Mouse (Mus musculus) midbrain, embryonic 16.5 days (tissue): ENCODE measurements around the gene Qtrt1. TPM values are rescaled to one million over a fixed set of nuclear protein-coding genes. Genes with fewer than 3 reads are reported as not detected.

Source experiments
- ATAC-seq: fragments of 200-750 bp; cut with Nextera tagmentation; 2 replicates; pipeline ENCODE4 v1.8.0; 2017; ENCODE audit warnings: moderate TSS enrichment
- H3K27ac ChIP-seq: fragments of 300-500 bp; sonication (generic); 2 replicates; pipeline ENCODE4 v1.5.1; 2014; ENCODE audit warnings: mild to moderate bottlenecking, low read length, mixed read lengths
- H3K27me3 ChIP-seq: fragments of 300-500 bp; sonication (generic); 2 replicates; pipeline ENCODE4 v1.6.1; 2014; ENCODE audit warnings: low read depth, low read length, mixed read lengths; ENCODE audit not compliant: control insufficient read depth, insufficient read depth
- H3K36me3 ChIP-seq: fragments of 300-500 bp; sonication (generic); 2 replicates; pipeline ENCODE4 v1.6.1; 2014; ENCODE audit warnings: mild to moderate bottlenecking, low read length, moderate library complexity, mixed read lengths; ENCODE audit not compliant: control insufficient read depth, insufficient read depth
- H3K4me1 ChIP-seq: fragments of 300-500 bp; sonication (generic); 2 replicates; pipeline ENCODE4 v1.6.1; 2014; ENCODE audit warnings: mild to moderate bottlenecking, low read length, mixed read lengths; ENCODE audit not compliant: control insufficient read depth, insufficient read depth
- H3K4me2 ChIP-seq: fragments of 300-500 bp; sonication (generic); 2 replicates; pipeline ENCODE4 v1.6.1; 2014; ENCODE audit warnings: mild to moderate bottlenecking, low read length, mixed read lengths
- H3K4me3 ChIP-seq: fragments of 300-500 bp; sonication (generic); 2 replicates; pipeline ENCODE4 v1.5.1; 2014; ENCODE audit warnings: low read depth, mild to moderate bottlenecking, low read length, moderate library complexity, mixed read lengths
- H3K9ac ChIP-seq: fragments of 300-500 bp; sonication (generic); 2 replicates; pipeline ENCODE4 v1.6.1; 2014; ENCODE audit warnings: low read depth, low read length, mixed read lengths
- H3K9me3 ChIP-seq: fragments of 300-500 bp; sonication (generic); replicated peaks from 2 replicates; pipeline ENCODE4 v1.6.1; 2014; ENCODE audit warnings: mild to moderate bottlenecking, low read length, mixed read lengths; ENCODE audit not compliant: control insufficient read depth, poor library complexity, severe bottlenecking
- WGBS: fragments of 180-500 bp; shearing (Covaris S2); extraction: QIAGEN DNeasy Blood & Tissue Kit; methylation state at CpG from one replicate; pipeline ENCODE4 v1.1.7; 2014; 5-methylcytosine and 5-hydroxymethylcytosine counted together
- polyA plus RNA-seq: library from polyadenylated mRNA; unstranded; fragments of >200 nt; fragmentation: Nextera tagmentation; extraction: Ambion mirVana; gene quantifications from 2 replicates; pipeline ENCODE4 v1.2.1, GENCODE M21; 2015

Qtrt1 gene
- polyA plus RNA-seq, 1 experiment from 2014 or later = 54.0 TPM

GRCm38 (mm10) chr9:21407951-21408350 lies 3.7 kb upstream of the Qtrt1 start:
- Histone ChIP-seq H3K9ac (no peak overlapping the region), H3K27ac (0 out of 2 replicates have a peak overlapping the region, but pooled peaks have one; percentile 19), H3K4me1 (peaks cover 9% of the 10 kb centered on the region; the same call in 1 of the 2 replicates), H3K4me3 (no peak overlapping the region), H3K36me3 (peaks cover 31% of the 10 kb centered on the region), H3K9me3 (no peaks in the 10 kb centered on the region), H3K27me3 (no peaks in the 10 kb centered on the region), H3K4me2 (no peak overlapping the region)
- 16% methylated on average over 4 of the region's 4 CpGs for WGBS
- ATAC-seq = no peak

DNA sequence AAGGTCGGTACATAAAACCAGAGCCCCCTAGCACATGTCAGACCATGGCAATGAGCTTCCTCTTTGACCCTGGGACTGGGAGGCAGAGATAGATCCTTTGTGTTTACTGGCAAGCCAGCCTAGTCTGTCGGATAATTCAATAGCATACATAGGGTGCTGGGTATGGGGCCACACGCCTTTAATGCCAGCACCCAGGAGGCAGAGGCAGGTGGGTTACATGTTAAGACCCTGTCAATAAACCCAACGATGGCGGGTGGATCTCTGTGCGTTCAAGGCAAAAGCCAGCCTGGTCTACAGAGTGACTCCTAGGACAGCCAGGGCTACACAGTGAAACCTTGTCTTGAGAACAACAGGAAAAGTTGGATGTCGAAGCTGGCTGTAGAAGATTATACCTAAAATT lies 3.0 kb upstream of the Qtrt1 start:
- H3K27ac ChIP-seq = no peak overlapping the region
- ATAC-seq = no peak

DNA sequence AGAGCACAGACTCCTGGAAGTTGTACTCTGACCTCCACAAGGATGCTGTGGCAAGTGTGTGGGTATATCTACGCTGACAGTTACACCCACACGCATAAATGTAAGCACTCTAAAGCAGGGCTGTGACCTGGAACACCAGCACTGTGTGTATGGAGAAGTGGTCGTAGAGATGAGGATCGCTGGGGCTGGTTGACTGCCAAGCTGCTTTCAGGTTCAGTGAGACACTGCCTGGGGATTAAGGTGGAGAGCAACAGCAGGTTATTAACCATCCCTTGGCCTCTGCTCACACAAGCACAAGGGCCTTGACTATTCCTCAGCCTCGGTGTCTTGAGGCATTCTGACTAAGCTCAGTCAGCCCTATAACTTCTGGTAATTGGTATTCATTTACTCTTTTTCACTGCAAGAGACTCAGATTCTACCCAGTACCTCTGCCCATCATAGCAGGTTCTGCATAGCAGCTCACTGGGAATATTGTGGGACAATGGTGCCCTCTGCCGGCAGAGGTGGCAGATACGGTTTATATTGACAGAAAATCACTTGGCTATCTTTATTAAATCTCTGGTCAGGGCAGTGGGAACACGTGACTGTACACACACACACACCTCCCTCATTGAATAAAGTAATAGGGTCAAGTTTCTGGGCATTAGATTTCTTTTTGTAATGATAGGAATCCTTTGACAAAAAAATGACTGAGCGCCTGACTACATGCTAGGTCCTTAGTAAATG lies 1.9 kb upstream of the Qtrt1 start:
- ATAC-seq = no peak
- H3K36me3 ChIP-seq = peaks cover 20% of the 10 kb centered on the region
- WGBS = 34% methylated on average over 9 of the region's 9 CpGs
- no peaks in the 10 kb centered on the region for H3K9me3 ChIP-seq
- peaks cover 12% of the 10 kb centered on the region for H3K4me1 ChIP-seq
- H3K4me3 ChIP-seq = no peak overlapping the region
- no peaks in the 10 kb centered on the region for H3K27me3 ChIP-seq
- H3K9ac ChIP-seq = no peak overlapping the region
- peak overlapping the region; percentile 22; the same call in 1 of the 2 replicates for H3K27ac ChIP-seq
- no peak overlapping the region for H3K4me2 ChIP-seq

More for the DNA sequence above, 3.0 kb upstream of the Qtrt1 start:
- peaks cover 30% of the 10 kb centered on the region for H3K36me3 ChIP-seq
- peaks cover 12% of the 10 kb centered on the region for H3K4me1 ChIP-seq
- no peaks in the 10 kb centered on the region for H3K27me3 ChIP-seq
- no peaks in the 10 kb centered on the region for H3K9me3 ChIP-seq
- H3K4me3 ChIP-seq = no peak overlapping the region
- 71% methylated on average over 7 of the region's 7 CpGs for WGBS
- H3K4me2 ChIP-seq = no peak overlapping the region
- H3K9ac ChIP-seq = no peak overlapping the region

GRCm38 (mm10) chr9:21417866-21418265 lies 6.2 kb downstream of the Qtrt1 start:
- no peak for ATAC-seq
- Histone ChIP-seq H3K9me3 (no peaks in the 10 kb centered on the region), H3K4me1 (peaks cover 4% of the 10 kb centered on the region), H3K9ac (no peak overlapping the region), H3K27me3 (no peaks in the 10 kb centered on the region), H3K4me2 (no peak overlapping the region), H3K4me3 (no peak overlapping the region), H3K36me3 (peaks cover 16% of the 10 kb centered on the region), H3K27ac (no peak overlapping the region)
- 92% methylated on average over 2 of the region's 2 CpGs for WGBS

DNA sequence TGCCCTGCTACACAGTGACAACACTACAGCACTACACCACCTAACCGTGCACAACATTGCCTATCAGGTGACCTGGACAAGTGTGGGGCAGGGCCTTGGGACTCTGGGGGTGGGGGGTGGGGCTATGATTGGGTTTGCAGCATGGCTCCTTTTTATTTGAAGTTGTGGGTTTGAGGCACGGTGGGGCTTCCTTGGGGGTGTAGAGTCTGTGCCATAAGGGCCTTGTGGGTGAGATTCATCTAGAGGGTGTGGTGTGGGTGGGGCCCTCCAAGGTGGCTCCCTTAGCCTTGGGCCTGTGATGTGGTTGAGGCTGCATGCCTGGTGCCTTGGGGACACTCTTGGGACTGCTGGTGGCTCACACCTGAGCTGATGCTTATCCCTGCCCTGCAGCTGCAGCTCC lies 8.0 kb downstream of the Qtrt1 start:
- Histone ChIP-seq H3K9me3 (no peaks in the 10 kb centered on the region), H3K27me3 (no peaks in the 10 kb centered on the region), H3K27ac (no peak overlapping the region), H3K4me3 (no peak overlapping the region), H3K4me1 (peaks cover 3% of the 10 kb centered on the region; the same call in 1 of the 2 replicates), H3K36me3 (peaks cover 16% of the 10 kb centered on the region), H3K4me2 (no peak overlapping the region), H3K9ac (no peak overlapping the region)
- WGBS = 84% methylated on average over 2 of the region's 2 CpGs
- ATAC-seq = no peak

- Histone ChIP-seq H3K4me2 (peak within 1 kb of the TSS; percentile 90), H3K4me3 (peak within 1 kb of the TSS; percentile 94), H3K27me3 (no peaks in the 10 kb centered on the region), H3K36me3 (peaks cover 5% of the 10 kb centered on the region; the same call in 1 of the 2 replicates), H3K27ac (peak within 1 kb of the TSS; percentile 86), H3K9me3 (no peaks in the 10 kb centered on the region), H3K9ac (peak within 1 kb of the TSS; percentile 88), H3K4me1 (peaks cover 23% of the 10 kb centered on the region)
- peak; percentile 99 for ATAC-seq
- WGBS = 0% methylated on average over 82 of the region's 82 CpGs
Measured at GRCm38 (mm10) chr9:21424631-21425555, 13.3 kb downstream of the Qtrt1 start, which contains the start of gene Dnm2. Gene Dnm2 (plus strand): TSS chr9:21424908.

- peaks cover 3% of the 10 kb centered on the region; the same call in 1 of the 2 replicates for H3K36me3 ChIP-seq
- peak overlapping the region; percentile 88 for H3K9ac ChIP-seq
- peaks cover 23% of the 10 kb centered on the region for H3K4me1 ChIP-seq
- ATAC-seq = no peak
- H3K4me2 ChIP-seq = peak overlapping the region; percentile 90
- H3K9me3 ChIP-seq = no peaks in the 10 kb centered on the region
- peak overlapping the region; percentile 86; the same call in 1 of the 2 replicates for H3K27ac ChIP-seq
- WGBS = 11% methylated on average over 6 of the region's 6 CpGs
- H3K4me3 ChIP-seq = peak overlapping the region; percentile 94
- H3K27me3 ChIP-seq = no peaks in the 10 kb centered on the region
Measured at GRCm38 (mm10) chr9:21425556-21425945, 13.9 kb downstream of the Qtrt1 start.

GRCm38 (mm10) chr9:21426013-21426412 lies 14.4 kb downstream of the Qtrt1 start:
- no peak overlapping the region for H3K27ac ChIP-seq
- H3K4me3 ChIP-seq = peak overlapping the region; percentile 94
- no peaks in the 10 kb centered on the region for H3K9me3 ChIP-seq
- no peak for ATAC-seq
- peaks cover 23% of the 10 kb centered on the region for H3K4me1 ChIP-seq
- peaks cover 3% of the 10 kb centered on the region; the same call in 1 of the 2 replicates for H3K36me3 ChIP-seq
- peak overlapping the region; percentile 90 for H3K4me2 ChIP-seq
- WGBS = 80% methylated on average over 1 of the region's 1 CpGs
- peak overlapping the region; percentile 88 for H3K9ac ChIP-seq
- no peaks in the 10 kb centered on the region for H3K27me3 ChIP-seq
